Mouse (Mus musculus) midbrain, embryonic 14.5 days (tissue): ENCODE measurements around the gene Ran. TPM values are rescaled to one million over a fixed set of nuclear protein-coding genes. Genes with fewer than 3 reads are reported as not detected.

Experiments used
- polyA plus RNA-seq: library from polyadenylated mRNA; unstranded; fragments of >200 nt; fragmentation: Nextera tagmentation; extraction: Ambion mirVana; gene quantifications from 2 replicates; pipeline ENCODE4 v1.2.1, GENCODE M21; 2014

Gene Ran
- polyA plus RNA-seq, 1 experiment from 2014 or later = 451 TPM

Other genes starting within 250 kb of the Ran start
- 5.1 and 5.8 TPM in 2 replicates for gene Rimbp2, start 66.6 kb upstream of the Ran start, polyA plus RNA-seq
- 10.4 and 15.6 TPM in 2 replicates for gene Stx2, start 11.5 kb upstream of the Ran start, polyA plus RNA-seq
- 0.07 and 0.19 TPM in 2 replicates for gene Adgrd1, start 76.7 kb downstream of the Ran start, polyA plus RNA-seq